Mouse (Mus musculus): Measurements from ENCODE around the gene Gab1. TPM values are rescaled to one million over a fixed set of nuclear protein-coding genes. Genes with fewer than 3 reads are reported as not detected.

Gab1 gene
- total RNA-seq, 2 experiments from 2014 or later: 11.6 to 11.9 TPM

GRCm38 (mm10) chr8:80852412-80853165 is 27.7 kb downstream of the Gab1 start:
- DNase-seq (ENCODE audit: extremely low spot score in 1 of 2, low spot score in 2 of 2): no peak
- intact Hi-C loops (cut with DNase I): no loop called here

- intact Hi-C loops (cut with DNase I): no loop called here
- no peak for DNase-seq (ENCODE audit: extremely low spot score in 1 of 2, low spot score in 2 of 2)
Measured at GRCm38 (mm10) chr8:80851648-80852047, 28.7 kb downstream of the Gab1 start.

GRCm38 (mm10) chr8:80850013-80850412 is 30.3 kb downstream of the Gab1 start:
- no peak for DNase-seq (ENCODE audit: extremely low spot score in 1 of 2, low spot score in 2 of 2)

GRCm38 (mm10) chr8:80848631-80849030 is 31.7 kb downstream of the Gab1 start:
- no peak for DNase-seq (ENCODE audit: extremely low spot score in 1 of 2, low spot score in 2 of 2)
- intact Hi-C loops (cut with DNase I): no loop called here

More at GRCm38 (mm10) chr8:80850013-80850412, 30.3 kb downstream of the Gab1 start:
- intact Hi-C loops (cut with DNase I): no loop called here

- no peak for DNase-seq (ENCODE audit: extremely low spot score in 1 of 2, low spot score in 2 of 2)
- intact Hi-C loops (cut with DNase I): no loop called here
Measured at GRCm38 (mm10) chr8:80847912-80848311, 32.4 kb downstream of the Gab1 start.

- intact Hi-C loops (cut with DNase I): no loop called here
- no peak for DNase-seq (ENCODE audit: extremely low spot score in 1 of 2, low spot score in 2 of 2)
Measured at GRCm38 (mm10) chr8:80845284-80845683, 35.0 kb downstream of the Gab1 start.

- intact Hi-C loops (cut with DNase I): no loop called here
- DNase-seq (ENCODE audit: extremely low spot score in 1 of 2, low spot score in 2 of 2): no peak
Measured at GRCm38 (mm10) chr8:80843744-80844434, 36.4 kb downstream of the Gab1 start.

GRCm38 (mm10) chr8:80842514-80842913 is 37.8 kb downstream of the Gab1 start:
- DNase-seq (ENCODE audit: extremely low spot score in 1 of 2, low spot score in 2 of 2): no peak
- intact Hi-C loops (cut with DNase I): no loop called here

GRCm38 (mm10) chr8:80840090-80840489 is 40.2 kb downstream of the Gab1 start:
- DNase-seq (ENCODE audit: extremely low spot score in 1 of 2, low spot score in 2 of 2): no peak
- intact Hi-C loops (cut with DNase I): no loop called here

GRCm38 (mm10) chr8:80838199-80838598 is 42.1 kb downstream of the Gab1 start:
- intact Hi-C loops (cut with DNase I): no loop called here
- DNase-seq (ENCODE audit: extremely low spot score in 1 of 2, low spot score in 2 of 2): no peak

- intact Hi-C loops (cut with DNase I): no loop called here
Measured at GRCm38 (mm10) chr8:80835401-80835800, 44.9 kb downstream of the Gab1 start.

GRCm38 (mm10) chr8:80834443-80834842 is 45.9 kb downstream of the Gab1 start:
- intact Hi-C loops (cut with DNase I): no loop called here
- no peak for DNase-seq (ENCODE audit: extremely low spot score in 1 of 2, low spot score in 2 of 2)

More at GRCm38 (mm10) chr8:80835401-80835800, 44.9 kb downstream of the Gab1 start:
- no peak for DNase-seq (ENCODE audit: extremely low spot score in 1 of 2, low spot score in 2 of 2)

GRCm38 (mm10) chr8:80832534-80832933 is 47.8 kb downstream of the Gab1 start:
- DNase-seq (ENCODE audit: extremely low spot score in 1 of 2, low spot score in 2 of 2): no peak
- intact Hi-C loops (cut with DNase I): no loop called here

- intact Hi-C loops (cut with DNase I): no loop called here
Measured at GRCm38 (mm10) chr8:80831876-80832524, 48.3 kb downstream of the Gab1 start.

GRCm38 (mm10) chr8:80830724-80831566 is 49.4 kb downstream of the Gab1 start:
- intact Hi-C loops (cut with DNase I): no loop called here
- no peak for DNase-seq (ENCODE audit: extremely low spot score in 1 of 2, low spot score in 2 of 2)

More at GRCm38 (mm10) chr8:80831876-80832524, 48.3 kb downstream of the Gab1 start:
- DNase-seq (ENCODE audit: extremely low spot score in 1 of 2, low spot score in 2 of 2): no peak

GRCm38 (mm10) chr8:80830141-80830540 is 50.2 kb downstream of the Gab1 start:
- DNase-seq (ENCODE audit: extremely low spot score in 1 of 2, low spot score in 2 of 2): no peak
- intact Hi-C loops (cut with DNase I): no loop called here

GRCm38 (mm10) chr8:80826996-80827395 is 53.3 kb downstream of the Gab1 start:
- no peak for DNase-seq (ENCODE audit: extremely low spot score in 1 of 2, low spot score in 2 of 2)
- intact Hi-C loops (cut with DNase I): no loop called here

GRCm38 (mm10) chr8:80825136-80825535 is 55.2 kb downstream of the Gab1 start:
- intact Hi-C loops (cut with DNase I): no loop called here
- DNase-seq (ENCODE audit: extremely low spot score in 1 of 2, low spot score in 2 of 2): no peak

GRCm38 (mm10) chr8:80824426-80824825 is 55.9 kb downstream of the Gab1 start:
- intact Hi-C loops (cut with DNase I): no loop called here
- DNase-seq (ENCODE audit: extremely low spot score in 1 of 2, low spot score in 2 of 2): no peak

Data from left cerebral cortex, postnatal 10 days (tissue).